Mouse (Mus musculus) right cerebral cortex, postnatal 14 days (tissue): ENCODE results near the gene Mtch2.

Source experiments
- DNase-seq: peaks from one replicate; pipeline ENCODE4 v3.0.0; 2022

Mtch2 gene

GRCm38 (mm10) chr2:90911668-90912067, 64.7 kb downstream of the Mtch2 start:
- no peak for DNase-seq

- DNase-seq: no peak
These were observed 66.7 kb downstream of the Mtch2 start for GRCm38 (mm10) chr2:90913671-90914070.

- DNase-seq: no peak
These were observed 68.6 kb downstream of the Mtch2 start for GRCm38 (mm10) chr2:90915516-90915915.
